19 mouse cellular contexts compared by ENCODE assay signal in the genomic region with DNA sequence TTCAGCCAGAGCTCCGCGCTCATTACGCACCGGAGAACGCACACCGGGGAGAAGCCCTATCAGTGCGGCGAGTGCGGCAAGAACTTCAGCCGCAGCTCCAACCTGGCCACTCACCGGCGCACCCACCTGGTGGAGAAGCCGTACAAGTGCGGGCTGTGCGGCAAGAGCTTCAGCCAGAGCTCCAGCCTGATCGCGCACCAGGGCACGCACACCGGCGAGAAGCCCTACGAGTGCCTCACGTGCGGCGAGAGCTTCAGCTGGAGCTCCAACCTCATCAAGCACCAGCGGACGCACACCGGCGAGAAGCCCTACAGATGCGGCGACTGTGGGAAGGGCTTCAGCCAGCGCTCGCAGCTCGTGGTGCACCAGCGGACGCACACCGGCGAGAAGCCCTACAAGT. TPM values are rescaled to one million over a fixed set of nuclear protein-coding genes. Genes with fewer than 3 reads are reported as not detected.
A peak's percentile ranks its signal among the peaks of the same experiment; 100 is the strongest.
DNase-seq lines count a peak whose midpoint lies in the region; ATAC-seq and TF ChIP-seq lines count a peak whose summit lies in the region.
"Had no signal": no experiment of that assay in that cellular context is flagged by ENCODE, and none has a peak within 500 bp of the region (broad histone marks: within the 10 kb centered on the region; RNA-seq: fewer than 3 reads in every experiment).

No protein-coding gene starts in this region.

- DNase-seq in forebrain, postnatal 0 days, result peak; percentile 24
- DNase-seq in limb, embryonic 11.5 days (ENCODE audit: low spot score), result peak; percentile 26
- DNase-seq in limb, embryonic 10.5 days (ENCODE audit: low spot score), result no peak
- DNase-seq in testis, postnatal 14 days (ENCODE audit: low spot score), result no peak
- DNase-seq in liver, embryonic 14.5 days (ENCODE audit: low read depth in 3 of 3, low spot score in 3 of 3), result no peak
- DNase-seq in heart, adult 8-10 months (ENCODE audit: low spot score), result no peak
- DNase-seq: adrenal gland, adult 8-10 months; cerebellum, adult 2 months; kidney, adult 8-10 months; liver, embryonic 13.5 days; midbrain, embryonic 14.5 days; right cerebral cortex, postnatal 25 days; thymus, postnatal 36 days had no signal

- no peak for TF ChIP-seq EP300 in liver, embryonic 14.5 days (IDR thresholded peaks at IDR 0.05; ENCODE audit: low read depth)

- 33% methylated on average over 37 of the region's 37 CpGs for WGBS in forebrain, postnatal 0 days
- 30% methylated on average over 37 of the region's 37 CpGs for WGBS in forebrain, embryonic 15.5 days
- 46% methylated on average over 37 of the region's 37 CpGs for whole genome bisulfite sequencing in limb, embryonic 11.5 days
- 45% methylated on average over 37 of the region's 37 CpGs for WGBS in limb, embryonic 10.5 days
- WGBS in liver, embryonic 14.5 days (ENCODE audit: insufficient replicate concordance), result 63% methylated on average over 37 of the region's 37 CpGs

- 0 out of 2 replicates have a peak, but pooled peaks have one; percentile 25 for TF ChIP-seq CTCF in forebrain, postnatal 0 days (IDR thresholded peaks at IDR 0.05; ENCODE audit: low read depth)
- TF ChIP-seq CTCF in testis, adult 2 months (IDR thresholded peaks at IDR 0.05; ENCODE audit: control insufficient read depth, insufficient read depth, insufficient replicate concordance, low read depth, low read length), result no peak
- TF ChIP-seq CTCF in liver, embryonic 14.5 days (IDR thresholded peaks at IDR 0.05; ENCODE audit: low read depth), result peak; percentile 40; the same call in 1 of the 2 replicates

- H3K4me1 ChIP-seq in forebrain, postnatal 0 days (ENCODE audit: insufficient read depth), result no peaks in the 10 kb centered on the region
- no peaks in the 10 kb centered on the region for H3K4me1 ChIP-seq in forebrain, embryonic 15.5 days
- H3K4me1 ChIP-seq in limb, embryonic 11.5 days (ENCODE audit: control insufficient read depth, insufficient read depth, low read length), result no peaks in the 10 kb centered on the region
- H3K4me1 ChIP-seq in limb, embryonic 10.5 days, result no peaks in the 10 kb centered on the region
- peaks cover 11% of the 10 kb centered on the region for H3K4me1 ChIP-seq in testis, adult 2 months (ENCODE audit: control insufficient read depth, insufficient read depth, low read length)
- H3K4me1 ChIP-seq in liver, embryonic 14.5 days (replicated peaks; ENCODE audit: control insufficient read depth in 2 of 2, insufficient read depth in 2 of 2, low read length in 1 of 2), result no peaks in the 10 kb centered on the region
- H3K4me1 ChIP-seq: forebrain, embryonic 12.5 days had no signal

- H3K9ac ChIP-seq in forebrain, postnatal 0 days, result no peak overlapping the region
- no peak overlapping the region for H3K9ac ChIP-seq in forebrain, embryonic 15.5 days (replicated peaks)
- H3K9ac ChIP-seq in limb, embryonic 11.5 days (ENCODE audit: low read length), result no peak overlapping the region
- H3K9ac ChIP-seq in liver, embryonic 14.5 days (replicated peaks), result no peak overlapping the region
- H3K9ac ChIP-seq: forebrain, embryonic 12.5 days; liver, embryonic 13.5 days had no signal

- no peak overlapping the region for H3K4me3 ChIP-seq in forebrain, postnatal 0 days (ENCODE audit: low read depth, low read length)
- no peak overlapping the region for H3K4me3 ChIP-seq in forebrain, embryonic 15.5 days
- H3K4me3 ChIP-seq in limb, embryonic 11.5 days (ENCODE audit: low read depth, low read length), result no peak overlapping the region
- H3K4me3 ChIP-seq in limb, embryonic 10.5 days, result no peak overlapping the region
- H3K4me3 ChIP-seq in testis, adult 2 months (ENCODE audit: control insufficient read depth, low read depth, low read length), result peak overlapping the region; percentile 46
- H3K4me3 ChIP-seq in liver, embryonic 14.5 days (ENCODE audit: insufficient read depth in 1 of 2, low read depth in 2 of 2, low read length in 2 of 2), result no peak overlapping the region
- H3K4me3 ChIP-seq: forebrain, embryonic 12.5 days; liver, embryonic 13.5 days had no signal

- H3K9me3 ChIP-seq in forebrain, postnatal 0 days (ENCODE audit: low read length), result no peaks in the 10 kb centered on the region
- H3K9me3 ChIP-seq in forebrain, embryonic 15.5 days, result no peaks in the 10 kb centered on the region
- H3K9me3 ChIP-seq in limb, embryonic 11.5 days (ENCODE audit: control insufficient read depth, low read length), result no peaks in the 10 kb centered on the region; the same call in 1 of the 2 replicates
- no peaks in the 10 kb centered on the region for H3K9me3 ChIP-seq in limb, embryonic 10.5 days (replicated peaks)
- no peaks in the 10 kb centered on the region for H3K9me3 ChIP-seq in liver, embryonic 14.5 days (ENCODE audit: control insufficient read depth, low read length)
- H3K9me3 ChIP-seq: forebrain, embryonic 12.5 days; liver, embryonic 13.5 days had no signal

- no peaks in the 10 kb centered on the region for H3K27me3 ChIP-seq in forebrain, postnatal 0 days (ENCODE audit: insufficient read depth, low read length)
- H3K27me3 ChIP-seq in forebrain, embryonic 15.5 days, result no peaks in the 10 kb centered on the region
- H3K27me3 ChIP-seq in limb, embryonic 11.5 days (ENCODE audit: control insufficient read depth, insufficient read depth, low read length), result no peaks in the 10 kb centered on the region
- H3K27me3 ChIP-seq in limb, embryonic 10.5 days (ENCODE audit: low read depth, poor library complexity, severe bottlenecking), result peaks cover 19% of the 10 kb centered on the region
- H3K27me3 ChIP-seq in testis, adult 2 months (ENCODE audit: control insufficient read depth, insufficient read depth, low read length), result no peaks in the 10 kb centered on the region
- no peaks in the 10 kb centered on the region for H3K27me3 ChIP-seq in liver, embryonic 14.5 days (ENCODE audit: control insufficient read depth, insufficient read depth, low read length)
- H3K27me3 ChIP-seq: CH12.LX had no signal

- H3K36me3 ChIP-seq in forebrain, postnatal 0 days (ENCODE audit: insufficient read depth), result peaks cover 54% of the 10 kb centered on the region
- H3K36me3 ChIP-seq in forebrain, embryonic 15.5 days, result peaks cover 65% of the 10 kb centered on the region
- H3K36me3 ChIP-seq in limb, embryonic 11.5 days (ENCODE audit: control insufficient read depth, insufficient read depth, low read length), result peaks cover 34% of the 10 kb centered on the region
- H3K36me3 ChIP-seq in limb, embryonic 10.5 days, result peaks cover 80% of the 10 kb centered on the region
- no peaks in the 10 kb centered on the region; the same call in 1 of the 2 replicates for H3K36me3 ChIP-seq in testis, adult 2 months (ENCODE audit: control insufficient read depth, insufficient read depth, low read length)
- H3K36me3 ChIP-seq in liver, embryonic 14.5 days (replicated peaks; ENCODE audit: control insufficient read depth, insufficient read depth, low read depth), result no peaks in the 10 kb centered on the region

- no peak for TF ChIP-seq POLR2A in testis, adult 2 months (IDR thresholded peaks at IDR 0.05; ENCODE audit: control insufficient read depth, low read depth, low read length)

- ATAC-seq in forebrain, postnatal 0 days, result peak; percentile 23; the same call in 1 of the 2 replicates
- ATAC-seq in forebrain, embryonic 15.5 days (replicated peaks), result no peak
- no peak for ATAC-seq in limb, embryonic 11.5 days (ENCODE audit: insufficient number of reproducible peaks, low FRiP score, low TSS enrichment, low read depth)
- no peak for ATAC-seq in liver, embryonic 14.5 days (ENCODE audit: insufficient read depth)

- H3K4me2 ChIP-seq in forebrain, postnatal 0 days (ENCODE audit: low read depth), result no peak overlapping the region
- H3K4me2 ChIP-seq in forebrain, embryonic 15.5 days (replicated peaks), result no peak overlapping the region
- no peak overlapping the region for H3K4me2 ChIP-seq in limb, embryonic 11.5 days (ENCODE audit: low read depth, severe bottlenecking)
- no peak overlapping the region for H3K4me2 ChIP-seq in liver, embryonic 14.5 days (ENCODE audit: low read depth)
- H3K4me2 ChIP-seq: forebrain, embryonic 12.5 days; liver, embryonic 13.5 days had no signal

- no peak overlapping the region for H3K27ac ChIP-seq in forebrain, postnatal 0 days (ENCODE audit: low read depth, low read length)
- no peak overlapping the region for H3K27ac ChIP-seq in forebrain, embryonic 15.5 days (replicated peaks)
- no peak overlapping the region for H3K27ac ChIP-seq in limb, embryonic 11.5 days (replicated peaks; ENCODE audit: low read depth, low read length)
- no peak overlapping the region for H3K27ac ChIP-seq in limb, embryonic 10.5 days
- no peak overlapping the region for H3K27ac ChIP-seq in testis, adult 2 months (ENCODE audit: control insufficient read depth, insufficient read depth, low read depth, low read length)
- H3K27ac ChIP-seq in liver, embryonic 14.5 days, result no peak overlapping the region
- H3K27ac ChIP-seq: forebrain, embryonic 12.5 days; liver, embryonic 13.5 days had no signal

RNA-seq across cellular contexts. Expression of a gene that starts 15.0 kb away (rescaled TPM):
- total RNA-seq in forebrain, postnatal 0 days (2014; rRNA removed), result 29.1 and 38.3 TPM in 2 replicates
- polyA plus RNA-seq in forebrain, postnatal 0 days (2015; fragmentation: Nextera tagmentation; extraction: Ambion mirVana), result 1.6 and 3.3 TPM in 2 replicates
- polyA plus RNA-seq in forebrain, embryonic 15.5 days (2015; fragmentation: Nextera tagmentation; extraction: Ambion mirVana), result 4.6 and 5.9 TPM in 2 replicates
- polyA plus RNA-seq in limb, embryonic 11.5 days (2014; fragmentation: Nextera tagmentation; extraction: Ambion mirVana), result 5.4 and 5.5 TPM in 2 replicates
- polyA plus RNA-seq in limb, embryonic 10.5 days (2016; fragmentation: Nextera tagmentation; extraction: Ambion mirVana), result 4.0 and 4.3 TPM in 2 replicates
- 35.8 and 41.0 TPM in 2 replicates for polyA plus RNA-seq in testis, adult 2 months (2012; rRNA removed)
- 1.2 and 1.3 TPM in 2 replicates for polyA plus RNA-seq in liver, embryonic 14.5 days (2012; rRNA removed)
- 0.08 and 0.13 TPM in 2 replicates for polyA plus RNA-seq in liver, embryonic 14.5 days (2014; fragmentation: Nextera tagmentation; extraction: Ambion mirVana)
- total RNA-seq in heart, adult 8-10 months (2022), result 1 to 10 TPM; 4.7 to 8.1 (median 6.2) TPM

RNA-seq across cellular contexts. Expression of a gene that starts 25.3 kb away (rescaled TPM):
- total RNA-seq in forebrain, postnatal 0 days (2014; rRNA removed), result 48.4 and 54.0 TPM in 2 replicates
- 38.6 and 41.2 TPM in 2 replicates for polyA plus RNA-seq in forebrain, postnatal 0 days (2015; fragmentation: Nextera tagmentation; extraction: Ambion mirVana)
- polyA plus RNA-seq in forebrain, embryonic 15.5 days (2015; fragmentation: Nextera tagmentation; extraction: Ambion mirVana), result 43.2 and 43.9 TPM in 2 replicates
- polyA plus RNA-seq in limb, embryonic 11.5 days (2014; fragmentation: Nextera tagmentation; extraction: Ambion mirVana), result 36.1 and 41.3 TPM in 2 replicates
- polyA plus RNA-seq in limb, embryonic 10.5 days (2016; fragmentation: Nextera tagmentation; extraction: Ambion mirVana), result 49.5 and 54.5 TPM in 2 replicates
- 16.5 and 16.9 TPM in 2 replicates for polyA plus RNA-seq in testis, adult 2 months (2012; rRNA removed)
- 8.8 and 10.7 TPM in 2 replicates for polyA plus RNA-seq in liver, embryonic 14.5 days (2012; rRNA removed)
- polyA plus RNA-seq in liver, embryonic 14.5 days (2014; fragmentation: Nextera tagmentation; extraction: Ambion mirVana), result 11.8 and 13.5 TPM in 2 replicates
- total RNA-seq in heart, adult 8-10 months (2022), result 1 to 10 TPM; 4.6 to 7.6 (median 6.3) TPM

RNA-seq across cellular contexts. Expression of a gene that starts 29.1 kb away (rescaled TPM):
- total RNA-seq in forebrain, postnatal 0 days (2014; rRNA removed), result 8.6 and 13.5 TPM in 2 replicates
- polyA plus RNA-seq in forebrain, postnatal 0 days (2015; fragmentation: Nextera tagmentation; extraction: Ambion mirVana), result 10.9 and 13.9 TPM in 2 replicates
- polyA plus RNA-seq in forebrain, embryonic 15.5 days (2015; fragmentation: Nextera tagmentation; extraction: Ambion mirVana), result 7.1 TPM in 2 replicates
- polyA plus RNA-seq in limb, embryonic 11.5 days (2014; fragmentation: Nextera tagmentation; extraction: Ambion mirVana), result 8.1 TPM in 2 replicates
- 9.1 and 9.2 TPM in 2 replicates for polyA plus RNA-seq in limb, embryonic 10.5 days (2016; fragmentation: Nextera tagmentation; extraction: Ambion mirVana)
- 12.1 and 13.2 TPM in 2 replicates for polyA plus RNA-seq in testis, adult 2 months (2012; rRNA removed)
- 1.3 and 2.1 TPM in 2 replicates for polyA plus RNA-seq in liver, embryonic 14.5 days (2012; rRNA removed)
- polyA plus RNA-seq in liver, embryonic 14.5 days (2014; fragmentation: Nextera tagmentation; extraction: Ambion mirVana), result 1.9 and 2.0 TPM in 2 replicates
- total RNA-seq in heart, adult 8-10 months (2022), result 10 to 100 TPM in 1 of 4 experiments, 1 to 10 TPM in 3; 5.1 to 11.7 (median 7.9) TPM
- total RNA-seq: granulocyte monocyte progenitor cell, adult 5-6 weeks; hematopoietic stem cell, adult 5-6 weeks had no signal

RNA-seq across cellular contexts. Expression of a gene that starts 50.0 kb away (rescaled TPM):
- 30.1 and 35.9 TPM in 2 replicates for total RNA-seq in forebrain, postnatal 0 days (2014; rRNA removed)
- polyA plus RNA-seq in forebrain, postnatal 0 days (2015; fragmentation: Nextera tagmentation; extraction: Ambion mirVana), result 8.6 and 11.5 TPM in 2 replicates
- 21.7 and 23.3 TPM in 2 replicates for polyA plus RNA-seq in forebrain, embryonic 15.5 days (2015; fragmentation: Nextera tagmentation; extraction: Ambion mirVana)
- polyA plus RNA-seq in limb, embryonic 11.5 days (2014; fragmentation: Nextera tagmentation; extraction: Ambion mirVana), result 25.9 and 30.3 TPM in 2 replicates
- polyA plus RNA-seq in limb, embryonic 10.5 days (2016; fragmentation: Nextera tagmentation; extraction: Ambion mirVana), result 21.8 and 25.4 TPM in 2 replicates
- 30.6 and 35.5 TPM in 2 replicates for polyA plus RNA-seq in testis, adult 2 months (2012; rRNA removed)
- polyA plus RNA-seq in liver, embryonic 14.5 days (2012; rRNA removed), result 4.6 and 5.5 TPM in 2 replicates
- 11.2 and 11.6 TPM in 2 replicates for polyA plus RNA-seq in liver, embryonic 14.5 days (2014; fragmentation: Nextera tagmentation; extraction: Ambion mirVana)
- total RNA-seq in heart, adult 8-10 months (2022), result 10 to 100 TPM; 28.6 to 38.3 (median 31.5) TPM

Comparison
In these comparisons a context has a peak if more than half of its experiments do, and no peak if none do; other contexts are left out.
1. DNase-seq: peak in forebrain, postnatal 0 days (single experiment) and limb, embryonic 11.5 days (single experiment); none in limb, embryonic 10.5 days (single experiment), testis, postnatal 14 days (single experiment), liver, embryonic 14.5 days (0 of 3) and heart, adult 8-10 months (single experiment).